10 mouse cellular contexts compared by ENCODE assay signal in genomic region chr1:191391311-191391710, GRCm38 (mm10). TPM values are rescaled to one million over a fixed set of nuclear protein-coding genes. Genes with fewer than 3 reads are reported as not detected.
DNase-seq lines count a peak whose midpoint lies in the region; ATAC-seq and TF ChIP-seq lines count a peak whose summit lies in the region.
"Had no signal": no experiment of that assay in that cellular context is flagged by ENCODE, and none has a peak within 500 bp of the region (broad histone marks: within the 10 kb centered on the region; RNA-seq: fewer than 3 reads in every experiment).

No protein-coding gene starts in this region.

- DNase-seq in neural tube, embryonic 11.5 days (ENCODE audit: low spot score), result peak; percentile 40
- no peak for DNase-seq in neural tube, embryonic 10.5 days (ENCODE audit: extremely low spot score, low spot score)
- DNase-seq in adrenal gland, adult 2 months, result peak; percentile 68
- peak; percentile 78 for DNase-seq in embryo, embryonic 11 days
- peak; percentile 85 for DNase-seq in heart, postnatal 0 days (ENCODE audit: low spot score)
- peak; percentile 57 for DNase-seq in layer of hippocampus, adult 9-10 months (ENCODE audit: low spot score)
- DNase-seq in thymus, adult 2 months, result peak; percentile 73

- no peak overlapping the region for H3K4me2 ChIP-seq in neural tube, embryonic 11.5 days (ENCODE audit: low read depth)
- H3K4me2 ChIP-seq in heart, postnatal 0 days (ENCODE audit: low read depth, low read length), result no peak overlapping the region
- H3K4me2 ChIP-seq: embryonic facial prominence, embryonic 13.5 days had no signal

- H3K36me3 ChIP-seq in neural tube, embryonic 11.5 days (ENCODE audit: control insufficient read depth, insufficient read depth, low read length), result no peaks in the 10 kb centered on the region
- H3K36me3 ChIP-seq in heart, postnatal 0 days (replicated peaks; ENCODE audit: control insufficient read depth, insufficient read depth, low read length), result no peaks in the 10 kb centered on the region
- H3K36me3 ChIP-seq in thymus, adult 2 months (ENCODE audit: control insufficient read depth, insufficient read depth, low read length), result no peaks in the 10 kb centered on the region
- H3K36me3 ChIP-seq: embryonic facial prominence, embryonic 13.5 days had no signal

- H3K27me3 ChIP-seq in neural tube, embryonic 11.5 days (ENCODE audit: control insufficient read depth, insufficient read depth, low read length), result 0 out of 2 replicates have a peak, but pooled peaks cover 2% of the 10 kb centered on the region
- no peaks in the 10 kb centered on the region for H3K27me3 ChIP-seq in heart, postnatal 0 days (ENCODE audit: control insufficient read depth, insufficient read depth, low read length)
- no peaks in the 10 kb centered on the region for H3K27me3 ChIP-seq in thymus, adult 2 months (ENCODE audit: control insufficient read depth, insufficient read depth, low read length)
- H3K27me3 ChIP-seq: embryonic facial prominence, embryonic 13.5 days had no signal

- no peak overlapping the region for H3K9ac ChIP-seq in neural tube, embryonic 11.5 days (ENCODE audit: low read length)
- no peak overlapping the region for H3K9ac ChIP-seq in heart, postnatal 0 days (replicated peaks; ENCODE audit: low read depth, low read length)
- H3K9ac ChIP-seq: embryonic facial prominence, embryonic 13.5 days had no signal

- WGBS in neural tube, embryonic 11.5 days, result 26% methylated on average over 3 of the region's 3 CpGs
- 8% methylated on average over 3 of the region's 3 CpGs for WGBS in heart, postnatal 0 days
- WGBS in thymus, adult 2 months, result 9% methylated on average over 3 of the region's 3 CpGs

- no peak overlapping the region for H3K4me3 ChIP-seq in neural tube, embryonic 11.5 days (ENCODE audit: low read depth, low read length)
- H3K4me3 ChIP-seq in heart, postnatal 0 days (ENCODE audit: low read depth, low read length), result no peak overlapping the region
- no peak overlapping the region for H3K4me3 ChIP-seq in thymus, adult 2 months (ENCODE audit: control insufficient read depth, insufficient read depth, low read length)
- H3K4me3 ChIP-seq: embryonic facial prominence, embryonic 13.5 days had no signal

- TF ChIP-seq EP300 in heart, postnatal 0 days (IDR thresholded peaks at IDR 0.05; ENCODE audit: low read depth), result peak; percentile 5; the same call in 1 of the 2 replicates

- ATAC-seq in neural tube, embryonic 11.5 days (ENCODE audit: insufficient read depth, low FRiP score, low TSS enrichment), result no peak
- ATAC-seq in heart, postnatal 0 days (ENCODE audit: insufficient read depth, low read depth), result peak; percentile 73; the same call in 1 of the 2 replicates
- peak; percentile 89 for ATAC-seq in megakaryocyte-erythroid progenitor cell, adult 5-6 weeks (replicated peaks; ENCODE audit: low FRiP score, low TSS enrichment, poor library complexity, severe bottlenecking)

- H3K27ac ChIP-seq in neural tube, embryonic 11.5 days (ENCODE audit: low read depth, low read length), result no peak overlapping the region
- no peak overlapping the region for H3K27ac ChIP-seq in heart, postnatal 0 days (ENCODE audit: low read depth)
- H3K27ac ChIP-seq in thymus, adult 2 months (ENCODE audit: control insufficient read depth, insufficient read depth, low read length), result no peak overlapping the region
- H3K27ac ChIP-seq: embryonic facial prominence, embryonic 13.5 days; macrophage had no signal

- no peaks in the 10 kb centered on the region for H3K9me3 ChIP-seq in neural tube, embryonic 11.5 days (ENCODE audit: control insufficient read depth, low read length)
- no peaks in the 10 kb centered on the region for H3K9me3 ChIP-seq in heart, postnatal 0 days (replicated peaks; ENCODE audit: control insufficient read depth, low read length)
- H3K9me3 ChIP-seq: embryonic facial prominence, embryonic 13.5 days had no signal

- TF ChIP-seq POLR2A in thymus, adult 2 months (IDR thresholded peaks at IDR 0.05; ENCODE audit: control insufficient read depth, extremely low read depth, insufficient read depth, low read length, poor library complexity), result no peak

- peak; percentile 81 for TF ChIP-seq CTCF in heart, postnatal 0 days (IDR thresholded peaks at IDR 0.05; ENCODE audit: low read depth)
- TF ChIP-seq CTCF in thymus, adult 2 months (IDR thresholded peaks at IDR 0.05; ENCODE audit: borderline replicate concordance, control insufficient read depth, extremely low read depth, insufficient read depth, low read length, poor library complexity), result no peak

- H3K4me1 ChIP-seq in neural tube, embryonic 11.5 days (ENCODE audit: control insufficient read depth, insufficient read depth, low read length), result peaks cover 3% of the 10 kb centered on the region; the same call in 1 of the 2 replicates
- peaks cover 18% of the 10 kb centered on the region for H3K4me1 ChIP-seq in heart, postnatal 0 days (ENCODE audit: control insufficient read depth, insufficient read depth)
- H3K4me1 ChIP-seq in thymus, adult 2 months (replicated peaks; ENCODE audit: control insufficient read depth, insufficient read depth, low read length), result 0 out of 2 replicates have a peak, but pooled peaks cover 2% of the 10 kb centered on the region

RNA-seq across cellular contexts. Expression of gene Ppp2r5a, which starts 11.8 kb away (rescaled TPM):
- polyA plus RNA-seq in neural tube, embryonic 11.5 days (2014; fragmentation: Nextera tagmentation; extraction: Ambion mirVana), result 18.1 and 22.6 TPM in 2 replicates
- total RNA-seq in adrenal gland, adult 2 months (2021), result 100 to 1,000 TPM; 212 to 218 TPM
- polyA plus RNA-seq in adrenal gland, adult 2 months (2012; rRNA removed), result 93.3 and 162 TPM in 2 replicates
- total RNA-seq in heart, postnatal 0 days (2014; rRNA removed; ENCODE audit: low replicate concordance), result 109 and 125 TPM in 2 replicates
- polyA plus RNA-seq in heart, postnatal 0 days (2015; fragmentation: Nextera tagmentation; extraction: Ambion mirVana), result 29.8 and 31.4 TPM in 2 replicates
- total RNA-seq in megakaryocyte-erythroid progenitor cell, adult 5-6 weeks (2014; fragmentation: Nextera tagmentation), result 55.0 and 74.1 TPM in 2 replicates
- 61.8 and 97.2 TPM in 2 replicates for total RNA-seq in megakaryocyte-erythroid progenitor cell, adult 5-6 weeks (2017)
- polyA plus RNA-seq in thymus, adult 2 months (2012; rRNA removed), result 145 and 167 TPM in 2 replicates
